Mouse (Mus musculus): Measurements from ENCODE around the gene Rundc3a. TPM values are rescaled to one million over a fixed set of nuclear protein-coding genes. Genes with fewer than 3 reads are reported as not detected.
A peak's percentile ranks its signal among the peaks of the same experiment; 100 is the strongest.

The Rundc3a gene
- polyA plus RNA-seq, 3 experiments from 2014 or later: 1.8 to 3.2 (median 2.0) TPM

GRCm38 (mm10) chr11:102394421-102395124 is 1.4 kb downstream of the Rundc3a start:
- ATAC-seq: no peak

GRCm38 (mm10) chr11:102395250-102395649 is 2.0 kb downstream of the Rundc3a start:
- ATAC-seq: no peak

DNA sequence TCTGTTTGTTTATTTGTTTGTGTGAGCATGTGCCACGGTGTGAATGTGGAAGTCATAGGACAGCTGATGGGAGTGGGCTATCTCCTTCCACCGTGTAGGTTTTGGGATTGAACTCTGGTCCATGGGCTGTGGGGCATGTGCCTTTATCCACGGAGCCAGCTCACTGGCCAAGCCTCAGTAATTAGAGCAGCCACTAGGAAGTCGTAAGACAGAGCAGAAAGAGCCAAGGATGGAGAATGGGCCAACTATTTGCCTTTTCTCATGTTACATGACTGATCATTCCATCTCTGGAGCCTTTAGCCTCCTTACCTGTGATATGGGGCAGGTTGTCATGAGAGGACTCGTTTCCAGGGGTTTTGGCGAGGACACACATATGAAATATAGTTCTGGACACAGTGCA is 3.1 kb downstream of the Rundc3a start:
- no peak for ATAC-seq

DNA sequence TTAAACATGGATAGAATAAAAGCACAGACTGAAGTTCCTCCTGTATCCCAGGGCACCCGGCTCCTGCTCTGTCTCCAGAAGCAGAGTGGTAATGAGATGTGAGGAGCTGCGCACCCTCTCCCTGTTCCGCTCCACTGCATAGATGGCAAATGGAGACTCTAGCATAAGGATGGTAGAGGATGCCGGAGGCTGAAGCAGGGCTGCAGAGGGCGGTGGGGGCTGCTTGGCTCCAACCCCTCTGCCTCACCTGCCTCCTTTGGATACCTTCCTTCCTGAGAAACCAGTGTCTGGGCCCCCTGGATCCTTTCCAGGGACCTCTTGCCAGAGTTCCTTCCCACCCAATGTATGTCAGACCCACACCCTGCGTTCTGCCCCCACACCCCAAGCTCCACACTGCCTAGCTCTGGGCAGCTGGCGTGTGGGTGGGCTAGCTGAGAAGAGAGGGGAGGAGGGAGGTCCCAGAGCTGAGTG is 3.5 kb downstream of the Rundc3a start:
- ATAC-seq: no peak

GRCm38 (mm10) chr11:102398007-102398825 is 5.0 kb downstream of the Rundc3a start:
- no peak for ATAC-seq

DNA sequence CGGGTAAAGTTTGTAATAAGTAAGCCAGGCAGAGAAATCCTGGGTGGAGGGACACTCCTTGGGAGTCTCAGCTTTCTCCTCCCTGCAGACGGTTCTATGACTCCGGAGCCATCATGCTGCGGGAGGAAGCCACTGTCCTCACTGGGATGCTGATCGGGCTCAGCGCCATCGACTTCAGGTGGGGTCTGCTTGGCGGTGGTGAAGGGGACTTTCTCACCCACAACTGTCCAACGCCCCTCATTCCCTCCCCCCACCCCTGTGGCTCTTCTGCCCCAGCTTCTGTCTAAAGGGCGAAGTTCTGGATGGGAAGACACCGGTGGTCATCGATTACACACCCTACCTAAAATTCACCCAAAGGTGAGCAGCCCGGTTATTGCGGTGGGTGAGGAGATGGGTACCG is 5.9 kb downstream of the Rundc3a start:
- no peak for ATAC-seq

DNA sequence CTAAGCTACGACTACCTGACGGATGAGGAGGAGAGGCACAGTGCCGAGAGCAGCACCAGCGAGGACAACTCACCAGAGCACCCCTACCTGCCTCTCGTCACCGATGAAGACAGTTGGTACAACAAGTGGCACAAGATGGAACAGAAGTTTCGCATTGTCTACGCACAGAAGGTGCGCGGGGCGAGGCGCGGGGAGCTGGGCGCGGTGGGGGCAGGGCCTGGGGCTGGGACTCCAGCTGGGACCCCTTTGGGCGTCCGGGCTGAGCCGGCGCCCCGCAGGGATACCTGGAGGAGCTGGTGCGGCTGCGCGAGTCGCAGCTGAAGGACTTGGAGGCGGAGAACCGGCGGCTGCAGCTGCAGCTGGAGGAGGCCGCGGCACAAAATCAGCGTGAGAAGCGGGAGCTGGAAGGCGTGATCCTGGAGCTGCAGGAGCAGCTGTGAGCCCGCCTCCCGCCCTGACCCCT is 6.4 kb downstream of the Rundc3a start:
- no peak for ATAC-seq

- no peak for ATAC-seq
Measured at GRCm38 (mm10) chr11:102400513-102401084, 7.4 kb downstream of the Rundc3a start.

DNA sequence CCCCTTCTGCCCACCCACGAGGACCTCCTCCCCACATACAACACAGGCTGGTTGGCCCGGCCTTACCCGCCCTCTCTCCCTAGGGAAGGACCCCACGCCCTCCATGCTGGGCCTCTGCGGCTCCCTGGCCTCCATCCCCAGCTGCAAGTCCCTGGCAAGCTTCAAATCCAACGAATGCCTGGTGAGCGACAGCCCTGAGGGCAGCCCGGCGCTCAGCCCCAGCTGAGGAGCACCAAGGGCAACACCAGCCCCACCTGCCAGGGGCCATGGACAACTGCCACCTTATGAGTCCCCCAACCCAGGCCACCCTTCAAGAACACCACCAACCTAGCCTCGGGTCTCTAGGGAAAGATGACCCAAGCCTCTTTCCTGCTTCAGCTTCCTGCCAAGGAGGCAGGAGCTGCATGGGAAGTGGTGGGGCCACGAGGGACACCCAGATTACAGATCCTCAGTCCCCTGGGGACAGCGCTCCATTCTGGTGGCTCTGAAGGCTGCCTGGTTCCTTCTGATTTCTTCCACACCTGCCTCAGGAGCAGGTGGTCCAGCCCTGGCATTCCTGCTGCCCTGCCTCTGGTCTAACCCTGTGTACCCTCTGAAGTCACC is 8.8 kb downstream of the Rundc3a start:
- no peak for ATAC-seq

- ATAC-seq: no peak
Measured at GRCm38 (mm10) chr11:102403657-102404056, 10.5 kb downstream of the Rundc3a start.

- ATAC-seq: no peak
Measured at GRCm38 (mm10) chr11:102404161-102405010, 11.2 kb downstream of the Rundc3a start.

GRCm38 (mm10) chr11:102405544-102406285 is 12.5 kb downstream of the Rundc3a start:
- no peak for ATAC-seq

GRCm38 (mm10) chr11:102406401-102406800 is 13.2 kb downstream of the Rundc3a start:
- no peak for ATAC-seq

DNA sequence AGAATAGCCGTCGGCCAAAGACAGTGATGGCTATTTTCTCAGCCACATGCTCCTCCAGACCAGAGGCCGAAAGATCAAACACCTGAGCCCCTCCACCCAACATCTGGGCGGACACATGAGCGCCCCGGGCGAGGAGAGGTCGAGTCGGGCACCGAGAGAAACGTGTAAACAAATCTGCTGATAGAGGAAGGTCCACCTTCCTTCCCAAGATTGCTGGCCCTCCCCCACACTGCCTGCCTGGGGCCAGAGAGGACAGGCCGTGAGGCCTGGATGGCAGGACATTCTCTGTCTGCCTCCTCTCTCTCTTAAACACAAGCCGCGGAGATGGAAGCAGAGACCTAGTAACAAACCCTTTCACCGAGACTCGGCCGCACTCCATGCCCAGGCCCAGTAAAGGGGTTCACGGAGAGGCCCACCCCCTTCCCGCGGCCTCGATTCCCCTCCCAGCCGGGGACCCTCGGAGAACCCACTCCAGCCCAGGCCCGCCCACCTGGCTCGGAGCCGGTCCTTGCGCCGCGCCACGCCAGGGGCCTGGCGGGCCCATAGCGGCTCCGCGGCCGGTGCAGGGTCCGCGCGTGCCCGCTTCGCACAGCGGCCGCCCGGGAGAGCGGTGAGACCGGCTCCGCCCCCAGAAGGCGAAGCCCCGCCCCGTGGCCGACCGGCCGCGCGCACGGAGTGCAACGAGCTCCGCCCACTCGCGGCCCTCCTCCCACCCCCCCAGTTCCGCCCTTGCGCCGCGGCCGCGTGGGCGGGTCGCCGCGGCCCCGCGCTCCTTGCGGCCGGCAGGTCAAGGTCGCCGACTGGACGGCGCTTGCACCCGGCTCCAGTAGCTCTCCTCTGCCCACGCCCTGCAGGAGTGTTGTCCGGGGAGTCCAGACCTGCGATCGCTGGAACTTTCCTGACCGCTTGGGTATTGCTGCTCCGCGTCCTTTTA is 14.0 kb downstream of the Rundc3a start:
- peak; percentile 56 for ATAC-seq

DNA sequence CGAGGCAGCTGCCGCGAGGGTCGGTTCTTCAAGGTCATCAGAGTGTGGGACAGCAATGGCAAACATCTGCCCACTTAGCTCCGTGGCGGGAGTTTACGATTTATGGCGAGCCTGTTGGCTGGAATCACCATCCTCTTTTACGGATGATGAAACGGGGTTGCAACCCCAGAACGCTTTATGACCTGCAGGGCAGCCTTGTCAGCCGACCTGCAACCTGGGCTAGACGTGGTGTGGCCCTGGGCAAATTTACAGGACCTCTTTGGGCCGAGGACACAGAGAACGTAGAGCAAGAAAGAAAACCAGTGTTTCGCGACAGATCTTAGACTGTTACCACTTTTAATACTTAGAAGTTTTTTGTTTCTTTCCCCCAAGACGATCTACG is 14.6 kb downstream of the Rundc3a start, which contains the start of gene Slc25a39:
Slc25a39 (minus strand) TSS at position 113 of the 382 bp plus-strand sequence.
- ATAC-seq: peak; percentile 7

DNA sequence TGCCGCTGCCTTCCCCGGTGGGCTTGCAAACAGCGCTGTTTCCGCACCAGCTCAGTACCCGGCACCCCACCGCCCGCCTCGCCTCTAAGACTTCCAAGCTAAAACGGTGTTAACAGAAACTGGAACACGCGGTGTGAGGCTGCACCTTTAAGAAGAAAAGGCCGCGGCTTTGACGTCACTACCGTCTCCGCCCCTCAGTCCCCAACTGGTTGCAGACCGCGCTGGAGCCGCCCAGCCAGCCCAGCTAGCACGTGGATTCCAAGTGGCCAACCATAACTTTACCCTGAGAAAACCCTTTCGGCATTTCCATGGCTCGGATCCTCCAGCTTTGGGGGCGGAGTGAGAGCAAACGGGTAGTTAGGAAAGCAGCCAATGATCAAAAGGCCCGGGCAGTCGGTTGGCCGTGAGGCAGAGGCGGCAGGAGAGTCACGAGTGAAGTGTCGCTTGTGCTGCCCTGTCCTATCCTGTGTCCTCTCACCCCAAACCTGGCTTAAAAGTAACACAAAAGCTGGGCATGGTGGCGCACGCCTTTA is 15.2 kb downstream of the Rundc3a start:
- peak; percentile 89 for ATAC-seq

GRCm38 (mm10) chr11:102408888-102409794 is 15.9 kb downstream of the Rundc3a start:
- no peak for ATAC-seq

GRCm38 (mm10) chr11:102409795-102410330 is 16.7 kb downstream of the Rundc3a start:
- no peak for ATAC-seq

Measured in inflammation-experienced regulatory T-cells, adult 6 months (primary cell).